Mouse (Mus musculus): ENCODE results near the gene Nkap. TPM values are rescaled to one million over a fixed set of nuclear protein-coding genes. Genes with fewer than 3 reads are reported as not detected.
"Not testable (repeated sequence)": the region's sequence is repeated elsewhere in the genome, so short reads cannot be mapped to it uniquely, and the experiment has no call there.

Gene Nkap
- polyA plus RNA-seq (2015; fragmentation: Nextera tagmentation; extraction: Ambion mirVana) = 12.1 and 12.8 TPM in 2 replicates

DNA sequence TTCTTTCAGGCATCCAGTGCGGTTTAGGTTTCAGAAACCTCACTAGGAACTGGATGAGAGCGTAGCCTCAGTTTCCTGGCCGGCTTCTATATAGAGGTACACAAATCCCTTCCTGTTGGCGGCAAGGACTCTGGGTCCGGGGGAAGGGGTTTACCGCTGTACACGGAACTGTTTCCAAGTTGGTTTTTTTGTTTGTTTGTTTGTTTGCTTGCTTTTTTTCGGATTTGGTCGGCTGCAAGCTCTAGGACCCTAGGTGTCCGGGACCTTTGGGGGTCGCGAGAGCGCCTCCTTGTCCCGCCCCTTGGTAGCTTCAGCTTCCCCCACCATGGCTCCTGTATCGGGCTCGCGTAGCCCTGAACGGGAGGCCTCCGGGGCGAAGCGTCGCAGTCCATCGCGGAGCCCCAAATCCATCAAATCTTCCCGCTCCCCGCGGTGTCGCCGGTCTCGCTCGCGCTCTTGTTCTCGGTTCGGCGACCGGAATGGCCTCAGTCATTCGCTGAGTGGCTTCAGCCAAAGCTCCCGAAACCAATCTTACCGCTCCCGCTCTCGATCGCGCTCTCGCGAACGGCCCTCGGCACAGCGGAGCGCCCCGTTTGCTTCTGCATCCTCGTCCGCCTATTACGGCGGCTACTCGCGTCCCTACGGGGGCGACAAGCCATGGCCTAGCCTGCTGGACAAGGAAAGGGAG, at the start of gene Nkap:
TSS of gene Nkap (plus strand) at position 125 of the 688 bp plus-strand sequence.
- 25% methylated on average over 58 of the region's 58 CpGs for WGBS
- Histone ChIP-seq H3K4me1 (replicated peaks; ENCODE audit: insufficient read depth, low read length) (no peaks in the 10 kb centered on the region), H3K4me3 (replicated peaks; ENCODE audit: low read depth, low read length) (peak within 1 kb of the TSS; percentile 60), H3K4me2 (ENCODE audit: low read length) (peak within 1 kb of the TSS; percentile 55), H3K36me3 (ENCODE audit: insufficient read depth, low read length) (no peaks in the 10 kb centered on the region), H3K27ac (peak within 1 kb of the TSS; percentile 75), H3K27me3 (ENCODE audit: insufficient read depth, low read length) (no peaks in the 10 kb centered on the region), H3K9me3 (replicated peaks; ENCODE audit: low read length) (no peaks in the 10 kb centered on the region), H3K9ac (ENCODE audit: low read depth, low read length) (peak within 1 kb of the TSS; percentile 75)
- DNase-seq (ENCODE audit: low spot score) (peak; percentile 74), ATAC-seq (replicated peaks; ENCODE audit: low FRiP score, low read depth) (peak; percentile 84)
- no peak for TF ChIP-seq CTCF (IDR thresholded peaks at IDR 0.05; ENCODE audit: low read depth)

GRCm38 (mm10) chrX:37080345-37080744, 46.2 kb upstream of the Nkap start:
- 58% methylated on average over 3 of the region's 4 CpGs for WGBS
- H3K4me3 ChIP-seq (replicated peaks; ENCODE audit: low read depth, low read length) = not testable (repeated sequence)

DNA sequence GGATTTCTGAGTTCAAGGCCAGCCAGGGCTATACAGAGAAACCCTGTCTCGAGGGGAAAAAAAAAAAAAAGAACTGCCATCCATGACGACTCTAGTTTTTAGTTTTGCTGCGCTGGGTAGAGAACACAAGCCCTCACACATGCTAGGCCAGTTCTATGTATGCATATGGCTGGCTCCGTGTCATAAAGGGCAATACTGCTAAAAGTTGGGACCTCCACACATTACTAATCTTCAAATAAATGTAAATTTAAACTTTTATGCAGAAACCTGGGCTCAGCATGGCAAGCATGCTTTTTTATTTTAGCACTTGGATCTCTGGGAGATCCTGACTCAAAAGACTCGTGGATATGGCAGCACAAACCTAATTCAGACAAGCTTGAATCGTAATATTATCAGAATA, 45.4 kb upstream of the Nkap start:
- Histone ChIP-seq H3K9me3 (replicated peaks; ENCODE audit: low read length) (no peaks in the 10 kb centered on the region), H3K4me2 (ENCODE audit: low read length) (no peak overlapping the region), H3K36me3 (ENCODE audit: insufficient read depth, low read length) (no peaks in the 10 kb centered on the region), H3K4me3 (replicated peaks; ENCODE audit: low read depth, low read length) (no peak overlapping the region), H3K27me3 (ENCODE audit: insufficient read depth, low read length) (no peaks in the 10 kb centered on the region), H3K4me1 (replicated peaks; ENCODE audit: insufficient read depth, low read length) (no peaks in the 10 kb centered on the region), H3K27ac (no peak overlapping the region), H3K9ac (ENCODE audit: low read depth, low read length) (no peak overlapping the region)
- 60% methylated on average over 6 of the region's 6 CpGs for WGBS
- no peak for TF ChIP-seq CTCF (IDR thresholded peaks at IDR 0.05; ENCODE audit: low read depth)
- ATAC-seq (replicated peaks; ENCODE audit: low FRiP score, low read depth) (no peak), DNase-seq (ENCODE audit: low spot score) (no peak)

More at GRCm38 (mm10) chrX:37080345-37080744, 46.2 kb upstream of the Nkap start:
- not testable (repeated sequence) for H3K4me1 ChIP-seq (replicated peaks; ENCODE audit: insufficient read depth, low read length); H3K9me3 ChIP-seq (replicated peaks; ENCODE audit: low read length); ATAC-seq (replicated peaks; ENCODE audit: low FRiP score, low read depth); DNase-seq (ENCODE audit: low spot score); H3K4me2 ChIP-seq (ENCODE audit: low read length); H3K9ac ChIP-seq (ENCODE audit: low read depth, low read length); H3K27me3 ChIP-seq (ENCODE audit: insufficient read depth, low read length); H3K27ac ChIP-seq; H3K36me3 ChIP-seq (ENCODE audit: insufficient read depth, low read length)

GRCm38 (mm10) chrX:37084318-37084926, 42.2 kb upstream of the Nkap start:
- peak overlapping the region; percentile 90 for H3K27ac ChIP-seq
- ATAC-seq (replicated peaks; ENCODE audit: low FRiP score, low read depth) = 0 out of 2 replicates have a peak, but pooled peaks have one; percentile 19
- no peaks in the 10 kb centered on the region for H3K9me3 ChIP-seq (replicated peaks; ENCODE audit: low read length)
- H3K36me3 ChIP-seq (ENCODE audit: insufficient read depth, low read length) = no peaks in the 10 kb centered on the region
- H3K4me3 ChIP-seq (replicated peaks; ENCODE audit: low read depth, low read length) = peak overlapping the region; percentile 53
- peak overlapping the region; percentile 62 for H3K4me2 ChIP-seq (ENCODE audit: low read length)
- H3K4me1 ChIP-seq (replicated peaks; ENCODE audit: insufficient read depth, low read length) = no peaks in the 10 kb centered on the region
- peak; percentile 61 for DNase-seq (ENCODE audit: low spot score)
- TF ChIP-seq CTCF (IDR thresholded peaks at IDR 0.05; ENCODE audit: low read depth) = no peak
- WGBS = 26% methylated on average over 19 of the region's 19 CpGs
- peak overlapping the region; percentile 77 for H3K9ac ChIP-seq (ENCODE audit: low read depth, low read length)
- H3K27me3 ChIP-seq (ENCODE audit: insufficient read depth, low read length) = no peaks in the 10 kb centered on the region

GRCm38 (mm10) chrX:37084927-37085660, 41.5 kb upstream of the Nkap start, which contains the start of gene Rpl39:
Gene Rpl39, minus strand, starts transcription at chrX:37085402.
- Histone ChIP-seq H3K4me2 (ENCODE audit: low read length) (peak within 1 kb of the TSS; percentile 62), H3K4me1 (replicated peaks; ENCODE audit: insufficient read depth, low read length) (no peaks in the 10 kb centered on the region), H3K36me3 (ENCODE audit: insufficient read depth, low read length) (no peaks in the 10 kb centered on the region), H3K4me3 (replicated peaks; ENCODE audit: low read depth, low read length) (peak within 1 kb of the TSS; percentile 53), H3K27ac (peak within 1 kb of the TSS; percentile 90), H3K9me3 (replicated peaks; ENCODE audit: low read length) (no peaks in the 10 kb centered on the region), H3K9ac (ENCODE audit: low read depth, low read length) (peak within 1 kb of the TSS; percentile 77), H3K27me3 (ENCODE audit: insufficient read depth, low read length) (no peaks in the 10 kb centered on the region)
- ATAC-seq (replicated peaks; ENCODE audit: low FRiP score, low read depth) = peak; percentile 94
- peak; percentile 93 for DNase-seq (ENCODE audit: low spot score)
- 22% methylated on average over 38 of the region's 38 CpGs for WGBS
- no peak; the same call in 1 of the 2 replicates for TF ChIP-seq CTCF (IDR thresholded peaks at IDR 0.05; ENCODE audit: low read depth)

- ATAC-seq (replicated peaks; ENCODE audit: low FRiP score, low read depth) (0 out of 2 replicates have a peak, but pooled peaks have one; percentile 26), DNase-seq (ENCODE audit: low spot score) (no peak)
- Histone ChIP-seq H3K9me3 (replicated peaks; ENCODE audit: low read length) (no peaks in the 10 kb centered on the region), H3K36me3 (ENCODE audit: insufficient read depth, low read length) (no peaks in the 10 kb centered on the region), H3K4me3 (replicated peaks; ENCODE audit: low read depth, low read length) (peak overlapping the region; percentile 53), H3K9ac (ENCODE audit: low read depth, low read length) (0 out of 2 replicates have a peak overlapping the region, but pooled peaks have one; percentile 23), H3K4me1 (replicated peaks; ENCODE audit: insufficient read depth, low read length) (no peaks in the 10 kb centered on the region), H3K27me3 (ENCODE audit: insufficient read depth, low read length) (no peaks in the 10 kb centered on the region), H3K4me2 (ENCODE audit: low read length) (peak overlapping the region; percentile 48), H3K27ac (peak overlapping the region; percentile 90)
- TF ChIP-seq CTCF (IDR thresholded peaks at IDR 0.05; ENCODE audit: low read depth) = no peak
- WGBS = 29% methylated on average over 9 of the region's 9 CpGs
These were observed 40.9 kb upstream of the Nkap start for GRCm38 (mm10) chrX:37085665-37086064.
